Mouse (Mus musculus) MEL (cell line): ENCODE measurements at regions not wholly inside any gene's neighbourhood (a gene's known extent, or its start where the extent isn't known, plus 50 kb on each side); places are given as distances from the start of the nearest gene placed in this dataset.

ENCODE experiments used
- MAFK ChIP-seq: IDR thresholded peaks from 2 replicates; pipeline ENCODE4 v1.6.1; 2011; ENCODE audit warnings: low read depth, mild to moderate bottlenecking, low read length, improper control_type of control experiment, borderline replicate concordance
- POLR2A ChIP-seq, 2 experiments: IDR thresholded peaks; 2 replicates each; pipeline ENCODE4 v1.6.1; 2011 to 2012; ENCODE audit warnings: low read length in 2 of 2, mild to moderate bottlenecking in 2 of 2, control low read depth in 1 of 2, improper control_type of control experiment in 1 of 2, low read depth in 1 of 2, moderate library complexity in 1 of 2; ENCODE audit not compliant: control insufficient read depth in 1 of 2, insufficient read depth in 1 of 2, poor library complexity in 1 of 2
- RAD21 ChIP-seq: IDR thresholded peaks from 2 replicates; pipeline ENCODE4 v1.6.1; 2011; ENCODE audit warnings: mild to moderate bottlenecking, low read depth, low read length, improper control_type of control experiment

- TF ChIP-seq POLR2A (IDR thresholded peaks at IDR 0.05; ENCODE audit: control insufficient read depth in 1 of 2, insufficient read depth in 1 of 2, low read depth in 1 of 2, low read length in 2 of 2, poor library complexity in 1 of 2) (no peak), MAFK (no peak), RAD21 (no peak)
These were observed 79.8 kb downstream of the Tex35 start for GRCm38 (mm10) chr1:157028682-157029081.
